ENCODE assay signal across 19 mouse cellular contexts in genomic region chr14:55598521-55599390, GRCm38 (mm10). TPM values are rescaled to one million over a fixed set of nuclear protein-coding genes. Genes with fewer than 3 reads are reported as not detected.
"Had no signal": no experiment of that assay in that cellular context is flagged by ENCODE, and none has a peak within 500 bp of the region (broad histone marks: within the 10 kb centered on the region; RNA-seq: fewer than 3 reads in every experiment).

No protein-coding gene starts in this region.

- DNase-seq: liver, embryonic 13.5 days; liver, postnatal 0 days; lung, adult 2 months; lung, postnatal 14 days; lung, postnatal 36 days; midbrain, embryonic 14.5 days; right cerebral cortex, postnatal 14 days; thymus, adult 2 months; thymus, postnatal 25 days; thymus, postnatal 4 days had no signal

- H3K4me2 ChIP-seq: liver, embryonic 13.5 days; liver, embryonic 15.5 days; lung, embryonic 15.5 days; midbrain, embryonic 12.5 days; stomach, embryonic 15.5 days had no signal

- H3K27ac ChIP-seq: liver, embryonic 13.5 days; liver, embryonic 15.5 days; lung, embryonic 15.5 days; macrophage; midbrain, embryonic 12.5 days; stomach, embryonic 15.5 days; stomach, postnatal 0 days had no signal

- H3K9ac ChIP-seq: liver, embryonic 13.5 days; liver, embryonic 15.5 days; liver, postnatal 0 days; lung, embryonic 15.5 days; midbrain, embryonic 12.5 days; stomach, embryonic 15.5 days had no signal

- ATAC-seq: liver, postnatal 0 days; lung, postnatal 0 days; midbrain, embryonic 16.5 days had no signal

- H3K9me3 ChIP-seq: liver, embryonic 13.5 days; liver, embryonic 15.5 days; lung, embryonic 15.5 days; midbrain, embryonic 12.5 days; stomach, embryonic 15.5 days had no signal

- H3K4me3 ChIP-seq: liver, embryonic 13.5 days; liver, embryonic 15.5 days; lung, embryonic 15.5 days; midbrain, embryonic 12.5 days; stomach, embryonic 15.5 days had no signal

- H3K27me3 ChIP-seq: liver, embryonic 13.5 days; liver, embryonic 15.5 days; lung, embryonic 15.5 days; midbrain, embryonic 12.5 days; stomach, embryonic 15.5 days had no signal

RNA-seq across cellular contexts. Expression of gene Rec8, which starts 19.1 kb away (rescaled TPM):
- total RNA-seq: neutrophil, adult 5-6 weeks had no signal
- polyA plus RNA-seq: macrophage had no signal
